Mouse (Mus musculus) limb, embryonic 14.5 days (tissue): ENCODE data around the gene Prkca. TPM values are rescaled to one million over a fixed set of nuclear protein-coding genes. Genes with fewer than 3 reads are reported as not detected.
A peak's percentile ranks its signal among the peaks of the same experiment; 100 is the strongest.

Experiments
- ATAC-seq: fragments of 200-750 bp; cut with Nextera tagmentation; 2 replicates; pipeline ENCODE4 v1.8.0; 2017; ENCODE audit warnings: low read depth, moderate number of reproducible peaks, moderate TSS enrichment; ENCODE audit not compliant: low FRiP score
- DNase-seq: peaks from one replicate; pipeline ENCODE4 v3.0.0-alpha.2; 2015; ENCODE audit warnings: low spot score
- H3K27ac ChIP-seq: fragments of 300-500 bp; sonication (generic); replicated peaks from 2 replicates; pipeline ENCODE4 v1.5.1; 2014; ENCODE audit warnings: low read depth, mild to moderate bottlenecking, low read length, moderate library complexity, mixed read lengths
- H3K27me3 ChIP-seq: fragments of 300-500 bp; sonication (generic); 2 replicates; pipeline ENCODE4 v1.6.1; 2014; ENCODE audit warnings: low read length, mixed read lengths; ENCODE audit not compliant: control insufficient read depth, insufficient read depth
- H3K36me3 ChIP-seq: fragments of 300-500 bp; sonication (generic); 2 replicates; pipeline ENCODE4 v1.6.1; 2014; ENCODE audit warnings: mild to moderate bottlenecking, low read length, moderate library complexity, mixed read lengths; ENCODE audit not compliant: control insufficient read depth, insufficient read depth
- H3K4me1 ChIP-seq: fragments of 300-500 bp; sonication (generic); 2 replicates; pipeline ENCODE4 v1.6.1; 2014; ENCODE audit warnings: antibody characterized with exemption, low read length, mixed read lengths; ENCODE audit not compliant: control insufficient read depth, insufficient read depth
- H3K4me2 ChIP-seq: fragments of 300-500 bp; sonication (generic); replicated peaks from 2 replicates; pipeline ENCODE4 v1.6.1; 2014; ENCODE audit warnings: low read depth, mild to moderate bottlenecking, low read length, moderate library complexity; ENCODE audit not compliant: severe bottlenecking
- H3K4me3 ChIP-seq: fragments of 300-500 bp; sonication (generic); replicated peaks from 2 replicates; pipeline ENCODE4 v1.5.1; 2014; ENCODE audit warnings: low read length
- H3K9ac ChIP-seq: fragments of 300-500 bp; sonication (generic); 2 replicates; pipeline ENCODE4 v1.6.1; 2014; ENCODE audit warnings: mild to moderate bottlenecking, low read depth, low read length, moderate library complexity; ENCODE audit not compliant: severe bottlenecking
- H3K9me3 ChIP-seq: fragments of 300-500 bp; sonication (generic); 2 replicates; pipeline ENCODE4 v1.6.1; 2016; ENCODE audit warnings: low read length; ENCODE audit not compliant: control insufficient read depth
- POLR2A ChIP-seq: fragments of 200-500 bp; IDR thresholded peaks from 2 replicates; pipeline ENCODE4 v1.8.0; 2012; ENCODE audit warnings: inconsistent platforms, mild to moderate bottlenecking, moderate library complexity, borderline replicate concordance; ENCODE audit not compliant: insufficient read depth, insufficient read length; ENCODE audit errors: extremely low read depth
- WGBS: fragments of 180-500 bp; shearing (Covaris S2); extraction: QIAGEN DNeasy Blood & Tissue Kit; methylation state at CpG from one replicate; pipeline ENCODE4 v1.1.7; 2014; 5-methylcytosine and 5-hydroxymethylcytosine counted together
- polyA plus RNA-seq, 2 experiments: library from polyadenylated mRNA; depleted of rRNA in 1 of 2; stranded (reverse) in 1 of 2; unstranded in 1 of 2; fragments of >200 nt; fragmentation: Nextera tagmentation in 1 of 2; extraction: Ambion mirVana in 1 of 2; gene quantifications; 2 replicates each; pipeline versions ENCODE4 v1.2.1 to v1.2.3; 2012 to 2014

Prkca gene
- polyA plus RNA-seq, 2 experiments, result 9.0 to 16.3 TPM

GRCm38 (mm10) chr11:108352842-108353388 lies 9.2 kb upstream of the Prkca start:
- Histone ChIP-seq H3K9me3 (no peaks in the 10 kb centered on the region), H3K4me3 (no peak overlapping the region), H3K36me3 (no peaks in the 10 kb centered on the region), H3K27ac (no peak overlapping the region), H3K9ac (no peak overlapping the region), H3K27me3 (no peaks in the 10 kb centered on the region), H3K4me1 (no peaks in the 10 kb centered on the region), H3K4me2 (no peak overlapping the region)
- no peak for TF ChIP-seq POLR2A
- DNase-seq (no peak), ATAC-seq (no peak)
- WGBS, result 86% methylated on average over 10 of the region's 10 CpGs

- no peak overlapping the region for H3K9ac ChIP-seq
- H3K4me1 ChIP-seq, result no peaks in the 10 kb centered on the region
- H3K4me3 ChIP-seq, result no peak overlapping the region
- DNase-seq, result no peak
- no peaks in the 10 kb centered on the region for H3K27me3 ChIP-seq
- H3K9me3 ChIP-seq, result no peaks in the 10 kb centered on the region
- no peaks in the 10 kb centered on the region for H3K36me3 ChIP-seq
- H3K4me2 ChIP-seq, result no peak overlapping the region
- WGBS, result 89% methylated on average over 4 of the region's 4 CpGs
- H3K27ac ChIP-seq, result no peak overlapping the region
- TF ChIP-seq POLR2A, result no peak
- ATAC-seq, result no peak
Measured at GRCm38 (mm10) chr11:108350799-108351198, 7.1 kb upstream of the Prkca start.

GRCm38 (mm10) chr11:108345321-108345720 lies 1.6 kb upstream of the Prkca start:
- ATAC-seq (no peak), DNase-seq (no peak)
- H3K27me3 ChIP-seq, result no peaks in the 10 kb centered on the region
- H3K36me3 ChIP-seq, result no peaks in the 10 kb centered on the region
- H3K4me2 ChIP-seq, result no peak overlapping the region
- 93% methylated on average over 2 of the region's 2 CpGs for WGBS
- no peaks in the 10 kb centered on the region for H3K9me3 ChIP-seq
- no peak overlapping the region for H3K27ac ChIP-seq
- no peak overlapping the region for H3K9ac ChIP-seq
- TF ChIP-seq POLR2A, result no peak
- H3K4me3 ChIP-seq, result no peak overlapping the region
- H3K4me1 ChIP-seq, result peaks cover 4% of the 10 kb centered on the region; the same call in 1 of the 2 replicates

- no peaks in the 10 kb centered on the region for H3K36me3 ChIP-seq
- H3K27ac ChIP-seq, result no peak overlapping the region
- no peak for TF ChIP-seq POLR2A
- no peak for DNase-seq
- 0 out of 2 replicates have a peak overlapping the region, but pooled peaks have one; percentile 78 for H3K4me3 ChIP-seq
- no peak overlapping the region for H3K9ac ChIP-seq
- no peaks in the 10 kb centered on the region for H3K9me3 ChIP-seq
- peaks cover 4% of the 10 kb centered on the region; the same call in 1 of the 2 replicates for H3K4me1 ChIP-seq
- ATAC-seq, result no peak
- peak overlapping the region; percentile 99; the same call in 1 of the 2 replicates for H3K4me2 ChIP-seq
- no peaks in the 10 kb centered on the region for H3K27me3 ChIP-seq
- 56% methylated on average over 8 of the region's 8 CpGs for WGBS
Measured at GRCm38 (mm10) chr11:108344759-108345158, 1.0 kb upstream of the Prkca start.

GRCm38 (mm10) chr11:108342781-108343768 lies 653 bp downstream of the Prkca start, which contains the start of gene Apoh:
Gene Apoh, plus strand, starts transcription at chr11:108343354.
- WGBS, result under 1% methylated on average over 63 of the region's 75 CpGs
- Histone ChIP-seq H3K4me1 (peaks cover 4% of the 10 kb centered on the region; the same call in 1 of the 2 replicates), H3K27me3 (no peaks in the 10 kb centered on the region), H3K27ac (peak within 1 kb of the TSS; percentile 72), H3K9me3 (no peaks in the 10 kb centered on the region), H3K36me3 (no peaks in the 10 kb centered on the region), H3K4me2 (peak within 1 kb of the TSS; percentile 99), H3K4me3 (peak within 1 kb of the TSS; percentile 78), H3K9ac (peak within 1 kb of the TSS; percentile 77)
- DNase-seq (peak; percentile 37), ATAC-seq (peak; percentile 62)
- no peak for TF ChIP-seq POLR2A
